Mouse (Mus musculus) liver, embryonic 16.5 days (tissue): ENCODE results near the gene Lonrf2. TPM values are rescaled to one million over a fixed set of nuclear protein-coding genes. Genes with fewer than 3 reads are reported as not detected.

Experiments
- polyA plus RNA-seq: library from polyadenylated mRNA; unstranded; fragments of >200 nt; fragmentation: Nextera tagmentation; extraction: Ambion mirVana; gene quantifications from 2 replicates; pipeline ENCODE4 v1.2.1, GENCODE M21; 2015

Gene Lonrf2
- polyA plus RNA-seq, 1 experiment from 2014 or later, result 0.02 TPM

Other genes with a start within 250 kb of the Lonrf2 start
- 0.34 and 0.38 TPM in 2 replicates for gene Aff3, start 171.8 kb downstream of the Lonrf2 start, polyA plus RNA-seq
- gene Chst10, start 61.5 kb upstream of the Lonrf2 start, polyA plus RNA-seq, result 0.19 and 0.21 TPM in 2 replicates
- not detected in 2 replicates for gene Nms, start 102.4 kb upstream of the Lonrf2 start, polyA plus RNA-seq
- 30.6 and 34.1 TPM in 2 replicates for gene Pdcl3, start 148.9 kb upstream of the Lonrf2 start, polyA plus RNA-seq